Mouse (Mus musculus) heart, adult 2 months (tissue): Measurements from ENCODE around the gene Gdi1. TPM values are rescaled to one million over a fixed set of nuclear protein-coding genes. Genes with fewer than 3 reads are reported as not detected.

ENCODE experiments used
- DNase-seq, 2 experiments: peaks; one replicate each; pipeline ENCODE4 v3.0.0; 2021
- H3K27ac ChIP-seq: fragments of 200-600 bp; 2 replicates; pipeline ENCODE4 v1.8.1; 2022
- H3K27me3 ChIP-seq: fragments of 200-500 bp; 2 replicates; pipeline ENCODE4 v1.6.1; 2012; ENCODE audit warnings: mild to moderate bottlenecking, low read length, inconsistent platforms, mixed read lengths; ENCODE audit not compliant: control insufficient read depth, insufficient read depth
- H3K36me3 ChIP-seq: fragments of 200-500 bp; 2 replicates; pipeline ENCODE4 v1.6.1; 2012; ENCODE audit warnings: low read length, inconsistent platforms; ENCODE audit not compliant: control insufficient read depth, insufficient read depth
- H3K4me1 ChIP-seq: fragments of 200-500 bp; 2 replicates; pipeline ENCODE4 v1.6.1; 2011; ENCODE audit warnings: low read length; ENCODE audit not compliant: control insufficient read depth, insufficient read depth
- H3K4me3 ChIP-seq: fragments of 200-600 bp; 2 replicates; pipeline ENCODE4 v1.8.1; 2022
- H3K79me2 ChIP-seq: fragments of 200-500 bp; replicated peaks from 2 replicates; pipeline ENCODE4 v1.6.1; 2012; ENCODE audit warnings: mild to moderate bottlenecking, inconsistent platforms, low read length, moderate library complexity, mixed read lengths; ENCODE audit not compliant: control insufficient read depth, insufficient read depth
- H3K9ac ChIP-seq: fragments of 200-500 bp; 2 replicates; pipeline ENCODE4 v1.6.1; 2012; ENCODE audit warnings: low read depth, mild to moderate bottlenecking, control low read depth, inconsistent platforms, low read length, mixed read lengths
- CTCF ChIP-seq: fragments of 200-600 bp; IDR thresholded peaks from 2 replicates; pipeline ENCODE4 v1.8.1; 2022; ENCODE audit warnings: antibody characterized with exemption, mild to moderate bottlenecking, moderate library complexity
- EP300 ChIP-seq: fragments of 200-500 bp; IDR thresholded peaks from 2 replicates; pipeline ENCODE4 v1.6.1; 2011; ENCODE audit warnings: low read depth, low read length, control low read depth; ENCODE audit not compliant: insufficient read depth
- POLR2A ChIP-seq: fragments of 200-500 bp; IDR thresholded peaks from 2 replicates; pipeline ENCODE4 v1.6.1; 2011; ENCODE audit warnings: mild to moderate bottlenecking, low read depth, low read length, control low read depth; ENCODE audit not compliant: insufficient read depth
- WGBS: fragments of 180-500 bp; shearing (Covaris S2); methylation state at CpG from one replicate; pipeline ENCODE4 v1.1.7; 2018; 5-methylcytosine and 5-hydroxymethylcytosine counted together
- intact Hi-C: fragments of 180-260 bp; cut with DNase I; formaldehyde crosslinking; loops from one replicate; pipeline ENCODE4 v1.15.1; 2025
- long read RNA-seq: library from polyadenylated mRNA; stranded (forward); transcript quantifications from one replicate; pipeline ENCODE4 v2.0.0, GENCODE M21; 2021
- polyA plus RNA-seq: library from polyadenylated mRNA; depleted of rRNA; stranded (reverse); fragments of >200 nt; gene quantifications from 2 replicates; pipeline ENCODE4 v1.2.3, GENCODE M21; 2012; rRNA removed
- total RNA-seq, 2 experiments: library from RNA; stranded (reverse); gene quantifications; 2 replicates each; pipeline ENCODE4 v1.2.3; 2021

The Gdi1 gene
- total RNA-seq, result 10 to 100 TPM; 63.1 to 71.6 TPM
- 121 and 191 TPM in 2 replicates for polyA plus RNA-seq
- long read RNA-seq, transcript Gdi1-201 (11 exons, 2,666 nt), result major isoform, 48 of 61 reads
- long read RNA-seq, partial matches to known transcripts, result 2 of 61 reads
- long read RNA-seq, other reads (novel, unspliced or antisense), result 11 of 61 reads

DNA sequence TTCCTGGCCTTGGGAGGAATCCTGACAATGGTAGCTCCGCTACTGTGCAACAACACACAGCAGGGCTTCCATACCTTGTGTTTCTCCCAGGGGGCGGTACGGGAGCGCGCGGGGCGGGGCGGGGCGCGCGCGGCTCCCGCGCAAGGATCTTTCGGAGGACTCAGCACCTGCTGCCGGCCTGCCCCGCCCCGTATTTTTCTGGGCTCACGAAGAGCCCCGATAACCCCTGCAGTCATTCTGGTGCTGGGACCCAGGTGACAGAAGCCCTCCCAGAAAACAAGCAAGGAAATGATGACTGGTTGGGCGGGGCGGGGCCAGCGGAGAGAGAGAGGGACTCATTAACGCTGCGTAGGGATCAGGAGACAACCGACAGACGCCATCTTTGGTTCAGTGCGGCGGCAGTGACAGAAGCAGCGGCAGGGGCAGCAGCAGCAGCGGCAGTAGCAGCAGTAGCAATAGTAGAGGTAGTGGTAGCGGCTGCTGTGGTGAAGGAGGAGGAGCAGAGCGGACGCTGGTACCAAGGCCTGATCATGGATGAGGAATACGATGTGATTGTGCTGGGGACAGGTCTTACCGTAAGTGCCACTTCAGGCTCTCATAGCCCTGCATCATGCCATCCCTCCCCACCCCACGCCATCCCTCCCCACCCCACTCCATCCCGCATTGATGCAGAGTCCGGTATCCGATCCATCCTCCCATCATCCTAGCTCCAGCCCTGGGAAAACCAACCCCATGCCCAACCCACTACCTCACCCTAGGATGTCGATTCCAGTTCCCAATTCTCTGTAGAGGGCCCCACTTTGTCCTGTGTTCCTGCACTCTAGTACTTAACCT lies at the start of gene Gdi1:
Gene Gdi1 (plus strand): TSS at position 132 of the 834 bp plus-strand sequence.
- 17% methylated on average over 41 of the region's 41 CpGs for WGBS
- Histone ChIP-seq H3K27ac (peak within 1 kb of the TSS; percentile 95), H3K79me2 (peaks cover 7% of the 10 kb centered on the region), H3K4me1 (no peaks in the 10 kb centered on the region; the same call in none of the 2 replicates), H3K36me3 (peaks cover 8% of the 10 kb centered on the region), H3K9ac (peak within 1 kb of the TSS; percentile 98), H3K27me3 (no peaks in the 10 kb centered on the region), H3K4me3 (peak within 1 kb of the TSS; percentile 73)
- intact Hi-C loops, result loop anchor here (10.0 kb wide), 1 partner anchor 730 kb away; no protein-coding TSS in a partner anchor
- DNase-seq, result peak; percentile 81 to 83
- TF ChIP-seq POLR2A, result peak; percentile 93
- 0 out of 2 replicates have a peak, but pooled peaks have one; percentile 21 for TF ChIP-seq EP300
- TF ChIP-seq CTCF, result peak; percentile 59

DNA sequence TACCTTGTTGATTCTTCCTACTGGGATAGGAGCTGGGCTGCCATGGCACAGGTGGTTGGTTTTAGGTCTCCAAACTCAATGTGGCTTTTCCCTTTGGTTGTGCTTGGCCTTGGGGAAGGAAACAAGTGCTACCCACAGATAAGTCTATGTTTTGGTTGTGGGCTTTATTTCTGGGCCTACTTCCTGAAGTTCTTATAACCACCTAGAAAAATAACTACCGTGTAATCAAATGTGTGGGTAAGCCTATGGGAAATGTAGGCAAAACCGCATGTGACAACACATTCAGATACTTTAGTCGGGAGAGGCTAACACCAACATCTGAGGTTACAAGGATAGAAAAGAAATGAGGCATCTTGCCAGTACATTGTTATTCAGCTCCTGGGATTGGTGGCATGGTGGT lies 47.1 kb upstream of the Gdi1 start:
- WGBS, result 86% methylated on average over 3 of the region's 3 CpGs
- Histone ChIP-seq H3K4me1 (peaks cover 4% of the 10 kb centered on the region; the same call in 1 of the 2 replicates), H3K36me3 (no peaks in the 10 kb centered on the region), H3K27ac (no peak overlapping the region), H3K79me2 (no peaks in the 10 kb centered on the region), H3K9ac (no peak overlapping the region), H3K4me3 (no peak overlapping the region), H3K27me3 (no peaks in the 10 kb centered on the region)
- intact Hi-C loops, result no loop called here
- TF ChIP-seq CTCF (no peak), EP300 (no peak), POLR2A (no peak)
- no peak for DNase-seq

DNA sequence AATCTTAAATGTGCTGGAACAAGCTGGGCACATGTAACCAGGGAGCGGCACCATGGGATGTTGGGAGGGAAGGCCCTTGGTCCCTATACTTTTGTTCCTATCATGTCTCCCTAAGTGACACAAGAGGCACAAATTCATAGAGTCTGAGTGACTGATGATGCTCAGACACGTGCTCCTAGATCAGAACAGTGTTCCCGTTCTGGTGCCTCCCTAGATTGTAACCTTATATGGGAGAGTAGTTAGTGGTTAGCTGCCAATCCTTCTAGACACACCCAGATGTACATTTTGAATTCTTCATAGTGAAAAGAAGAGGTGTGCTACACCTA lies 35.1 kb upstream of the Gdi1 start:
- H3K27me3 ChIP-seq, result no peaks in the 10 kb centered on the region
- intact Hi-C loops, result loop anchor here (2.0 to 5.0 kb wide), 2 partner anchors 27 to 103 kb away; partner anchors contain the start of genes Atp6ap1, Slc10a3 and Ubl4a
- TF ChIP-seq POLR2A (no peak), CTCF (no peak), EP300 (no peak)
- H3K36me3 ChIP-seq, result peaks cover 5% of the 10 kb centered on the region
- peak overlapping the region; percentile 99 for H3K27ac ChIP-seq
- WGBS, result 24% methylated on average over 3 of the region's 3 CpGs
- H3K79me2 ChIP-seq, result no peaks in the 10 kb centered on the region
- H3K4me1 ChIP-seq, result peaks cover 2% of the 10 kb centered on the region
- peak overlapping the region; percentile 70 for H3K9ac ChIP-seq
- peak overlapping the region; percentile 63 for H3K4me3 ChIP-seq
- no peak for DNase-seq

DNA sequence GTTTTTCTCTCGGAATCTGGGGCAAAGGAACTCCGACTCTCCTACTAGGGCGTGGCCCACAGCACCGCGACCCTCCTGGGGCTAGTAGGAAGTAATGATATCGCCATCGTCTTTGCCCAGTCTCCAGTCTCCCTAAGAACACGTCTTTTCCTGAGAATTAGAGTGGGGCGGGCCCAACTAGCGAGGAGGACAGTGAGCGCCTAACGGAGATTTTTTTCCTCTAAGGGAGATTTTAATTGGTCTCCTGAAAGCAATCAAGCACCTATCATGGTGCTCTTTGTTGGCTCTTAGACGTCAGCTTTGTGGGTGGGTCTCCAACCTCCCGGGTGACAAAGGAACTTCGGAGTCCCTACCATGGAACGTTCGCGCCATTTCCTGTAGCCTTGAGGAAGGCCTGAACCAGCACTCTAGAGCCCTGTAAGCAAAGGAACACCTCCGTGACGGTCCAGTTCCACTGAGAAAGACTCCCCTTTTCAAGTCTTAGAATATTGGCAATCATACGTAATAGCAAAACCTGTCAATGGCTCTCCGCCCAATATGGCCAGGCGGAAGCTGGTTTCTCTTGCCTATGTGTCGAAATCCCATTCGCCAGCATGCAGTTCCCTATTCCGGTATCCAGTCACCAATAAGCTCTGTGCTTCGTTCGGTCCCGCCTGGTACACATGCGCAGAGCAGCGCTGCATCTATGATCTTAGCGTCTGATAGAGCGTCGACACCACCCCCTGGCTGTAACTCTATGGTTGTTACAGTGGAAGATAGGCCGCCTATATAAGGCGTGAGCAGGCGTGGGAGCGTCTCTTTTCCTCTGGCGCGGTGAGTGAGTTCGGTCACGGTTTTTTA lies 34.5 kb upstream of the Gdi1 start, which contains the start of gene Rpl10:
Gene Rpl10 (plus strand): TSS at position 751 of the 840 bp plus-strand sequence.
- intact Hi-C loops, result loop anchor here (2.0 to 5.0 kb wide), 2 partner anchors 27 to 102 kb away; partner anchors contain the start of genes Atp6ap1, Slc10a3 and Ubl4a

DNA sequence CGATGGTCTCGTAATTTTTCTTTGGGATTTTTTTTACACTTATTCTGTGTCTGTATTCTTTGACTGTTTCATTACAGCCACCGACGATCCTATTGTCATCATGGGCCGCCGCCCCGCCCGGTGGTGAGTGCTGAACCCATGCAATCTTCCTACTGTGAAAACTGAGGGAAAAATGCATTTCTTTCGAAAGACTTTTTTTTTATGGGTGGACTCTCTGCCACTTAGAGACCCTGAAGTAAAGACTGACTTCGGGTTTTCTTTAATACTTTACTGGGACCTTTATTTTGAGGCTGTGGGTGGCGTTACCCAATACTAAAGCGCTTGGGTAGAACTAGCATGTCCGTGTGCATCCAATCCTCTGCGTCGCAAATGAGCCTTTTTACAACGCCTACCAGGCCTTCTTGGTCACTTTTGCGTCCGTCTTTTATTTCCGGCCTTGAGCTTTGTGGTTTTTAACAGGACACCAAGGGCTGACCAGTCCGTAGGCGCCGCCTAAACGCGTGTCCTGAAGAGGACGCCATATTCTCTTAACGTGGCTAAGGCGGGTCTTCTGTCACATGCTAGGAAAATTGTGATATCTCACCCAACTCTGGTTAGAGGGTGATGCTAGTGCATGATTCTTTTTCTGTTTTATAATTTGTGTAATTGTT lies 33.8 kb upstream of the Gdi1 start:
- Histone ChIP-seq H3K27me3 (no peaks in the 10 kb centered on the region), H3K79me2 (no peaks in the 10 kb centered on the region), H3K36me3 (peaks cover 5% of the 10 kb centered on the region), H3K27ac (peak overlapping the region; percentile 76), H3K4me1 (peaks cover 2% of the 10 kb centered on the region), H3K9ac (peak overlapping the region; percentile 69), H3K4me3 (peak overlapping the region; percentile 66)
- DNase-seq, result peak; percentile 31
- WGBS, result 19% methylated on average over 27 of the region's 27 CpGs
- TF ChIP-seq CTCF (no peak), EP300 (no peak), POLR2A (0 out of 2 replicates have a peak, but pooled peaks have one; percentile 6)
- intact Hi-C loops, result loop anchor here (2.0 to 5.0 kb wide), 2 partner anchors 26 to 101 kb away; partner anchors contain the start of genes Atp6ap1, Slc10a3 and Ubl4a

More for the DNA sequence above, 34.5 kb upstream of the Gdi1 start, which contains the start of gene Rpl10:
- Histone ChIP-seq H3K4me3 (peak within 1 kb of the TSS; percentile 66), H3K27me3 (no peaks in the 10 kb centered on the region), H3K9ac (peak within 1 kb of the TSS; percentile 72), H3K36me3 (peaks cover 5% of the 10 kb centered on the region), H3K27ac (peak within 1 kb of the TSS; percentile 99), H3K79me2 (no peaks in the 10 kb centered on the region), H3K4me1 (peaks cover 2% of the 10 kb centered on the region)
- 17% methylated on average over 42 of the region's 42 CpGs for WGBS
- peak; percentile 83 to 93 for DNase-seq
- TF ChIP-seq CTCF (peak; percentile 62), EP300 (no peak; the same call in none of the 2 replicates), POLR2A (peak; percentile 98)
